Mouse (Mus musculus): ENCODE data around the gene Rrp12. TPM values are rescaled to one million over a fixed set of nuclear protein-coding genes. Genes with fewer than 3 reads are reported as not detected.

The Rrp12 gene
- polyA plus RNA-seq, 1 experiment = 3.6 TPM

DNA sequence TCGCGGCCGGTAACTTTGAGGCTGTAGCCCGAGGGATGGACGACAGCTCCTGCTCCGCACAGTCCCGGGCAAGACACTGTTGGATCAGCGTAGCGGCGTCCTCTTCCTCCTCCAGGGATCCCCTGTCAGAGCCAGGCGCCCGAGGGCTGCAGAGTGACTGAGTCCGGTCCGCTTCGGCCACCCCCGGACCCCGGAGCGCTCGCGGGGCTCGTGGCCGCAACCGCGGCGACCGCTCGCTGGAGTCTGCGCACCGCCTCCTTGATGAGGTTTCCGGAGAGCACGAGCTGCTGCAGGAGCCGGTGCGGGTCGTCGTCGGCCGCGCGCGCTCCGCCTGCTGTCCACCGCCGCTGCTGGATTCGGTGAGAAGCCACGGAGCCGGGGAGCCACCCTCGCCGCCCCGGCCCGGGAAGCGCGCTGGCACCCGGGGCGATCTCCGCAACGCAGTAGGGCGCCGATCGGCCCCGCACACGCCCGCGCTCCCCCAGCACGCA, 48.8 kb downstream of the Rrp12 start:
- under 1% methylated on average over 64 of the region's 64 CpGs for WGBS
- no peak for TF ChIP-seq POLR2A (IDR thresholded peaks at IDR 0.05; ENCODE audit: low read depth, low read length)
- no peak for TF ChIP-seq CTCF (conservative IDR thresholded peaks at IDR 0.05; ENCODE audit: insufficient read depth, insufficient read length, low read depth, low read length)
- Histone ChIP-seq H3K4me1 (ENCODE audit: control insufficient read depth, insufficient read depth, low read length) (no peaks in the 10 kb centered on the region), H3K27ac (ENCODE audit: insufficient read depth, low read depth, low read length) (no peak overlapping the region), H3K36me3 (ENCODE audit: control insufficient read depth, insufficient read depth, low read length) (no peaks in the 10 kb centered on the region), H3K27me3 (replicated peaks; ENCODE audit: control insufficient read depth, insufficient read depth, low read length) (no peaks in the 10 kb centered on the region), H3K4me3 (ENCODE audit: insufficient read depth, low read depth, low read length) (peak overlapping the region; percentile 83)
- peak; percentile 44 for DNase-seq

DNA sequence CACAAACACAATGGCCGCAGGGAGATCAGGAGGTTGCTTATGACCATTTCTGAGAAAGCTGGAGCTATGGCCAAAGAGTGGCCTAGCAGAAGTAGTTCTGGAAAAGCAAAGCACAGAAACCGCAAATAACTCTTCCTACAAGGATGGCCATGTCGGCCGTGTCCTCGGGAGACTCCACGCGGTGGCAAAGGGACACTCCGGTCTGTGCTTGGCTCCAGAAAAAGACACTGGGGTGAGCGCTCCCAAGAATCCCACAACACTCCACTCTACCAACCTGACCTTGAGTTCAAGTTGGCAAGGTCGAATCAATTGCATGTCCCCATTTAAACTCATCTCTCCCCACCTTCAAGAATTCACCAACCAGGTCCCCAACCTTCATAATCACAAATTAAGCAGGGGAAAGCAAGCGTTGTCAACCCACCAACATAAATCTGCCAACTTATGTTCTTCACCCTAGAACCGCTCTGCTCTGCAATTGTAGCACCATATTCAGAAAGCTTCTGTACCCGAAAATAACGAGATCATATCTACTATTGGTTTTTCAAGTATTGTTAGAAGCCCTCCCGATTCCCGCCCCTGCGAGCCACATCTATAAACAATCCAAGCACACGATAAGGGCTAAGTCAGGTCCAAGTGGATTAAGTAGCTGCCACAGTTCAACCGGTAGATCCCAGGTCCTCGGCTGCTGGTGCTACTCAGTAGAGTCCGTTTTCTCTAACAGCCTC, 49.4 kb downstream of the Rrp12 start:
- DNase-seq = peak; percentile 4
- Histone ChIP-seq H3K4me3 (ENCODE audit: insufficient read depth, low read depth, low read length) (peak overlapping the region; percentile 83), H3K36me3 (ENCODE audit: control insufficient read depth, insufficient read depth, low read length) (no peaks in the 10 kb centered on the region), H3K27ac (ENCODE audit: insufficient read depth, low read depth, low read length) (no peak overlapping the region), H3K27me3 (replicated peaks; ENCODE audit: control insufficient read depth, insufficient read depth, low read length) (no peaks in the 10 kb centered on the region), H3K4me1 (ENCODE audit: control insufficient read depth, insufficient read depth, low read length) (no peaks in the 10 kb centered on the region)
- WGBS = 21% methylated on average over 21 of the region's 21 CpGs
- TF ChIP-seq CTCF (conservative IDR thresholded peaks at IDR 0.05; ENCODE audit: insufficient read depth, insufficient read length, low read depth, low read length) (no peak; the same call in 1 of the 2 replicates), POLR2A (IDR thresholded peaks at IDR 0.05; ENCODE audit: low read depth, low read length) (no peak)

DNA sequence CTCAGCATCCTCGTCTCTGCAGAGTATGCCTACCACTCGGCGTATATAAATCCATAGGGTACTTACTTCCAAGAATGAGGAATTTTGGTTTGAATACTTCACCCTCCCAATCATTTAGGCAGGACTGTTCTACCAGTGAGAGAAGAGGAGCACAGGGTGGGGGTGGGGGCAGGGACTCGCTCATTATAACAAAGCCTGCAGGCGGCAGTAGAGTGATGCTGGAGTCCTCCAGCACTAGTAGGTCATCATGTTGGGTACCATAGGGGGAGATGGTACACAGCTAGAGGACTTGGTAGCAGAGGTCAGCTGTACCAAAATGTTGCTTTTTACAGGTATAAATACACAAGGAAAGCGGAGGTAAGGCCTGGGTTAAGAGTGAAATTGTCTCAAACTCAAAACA, 51.6 kb downstream of the Rrp12 start:
- WGBS = 88% methylated on average over 6 of the region's 6 CpGs
- H3K4me3 ChIP-seq (ENCODE audit: insufficient read depth, low read depth, low read length) = no peak overlapping the region
- no peak for TF ChIP-seq POLR2A (IDR thresholded peaks at IDR 0.05; ENCODE audit: low read depth, low read length)
- TF ChIP-seq CTCF (conservative IDR thresholded peaks at IDR 0.05; ENCODE audit: insufficient read depth, insufficient read length, low read depth, low read length) = no peak
- H3K4me1 ChIP-seq (ENCODE audit: control insufficient read depth, insufficient read depth, low read length) = no peaks in the 10 kb centered on the region
- H3K27me3 ChIP-seq (replicated peaks; ENCODE audit: control insufficient read depth, insufficient read depth, low read length) = no peaks in the 10 kb centered on the region
- DNase-seq = no peak
- H3K36me3 ChIP-seq (ENCODE audit: control insufficient read depth, insufficient read depth, low read length) = no peaks in the 10 kb centered on the region
- H3K27ac ChIP-seq (ENCODE audit: insufficient read depth, low read depth, low read length) = no peak overlapping the region

DNA sequence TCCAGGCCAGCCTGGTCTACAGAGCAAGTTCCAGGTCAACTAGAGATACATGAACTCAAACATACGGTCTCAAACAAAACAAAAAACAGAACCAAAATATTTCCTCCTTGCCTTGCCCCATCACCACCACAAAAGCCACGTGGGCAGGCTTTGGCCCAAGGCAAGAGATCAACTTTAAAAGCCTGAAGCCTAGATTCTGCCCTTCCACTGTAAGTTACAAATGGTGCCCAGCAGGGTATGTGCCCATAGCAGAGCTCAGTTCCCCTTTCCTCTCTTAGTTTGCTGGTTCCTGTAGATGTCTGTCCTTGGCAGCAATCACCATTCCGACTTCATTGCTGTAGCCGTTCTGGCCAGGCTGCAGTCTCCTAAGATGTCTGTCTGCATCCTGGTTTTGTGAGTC, 53.3 kb downstream of the Rrp12 start:
- H3K4me3 ChIP-seq (ENCODE audit: insufficient read depth, low read depth, low read length) = no peak overlapping the region
- no peak for TF ChIP-seq CTCF (conservative IDR thresholded peaks at IDR 0.05; ENCODE audit: insufficient read depth, insufficient read length, low read depth, low read length)
- no peak for TF ChIP-seq POLR2A (IDR thresholded peaks at IDR 0.05; ENCODE audit: low read depth, low read length)
- 85% methylated on average over 4 of the region's 4 CpGs for WGBS

DNA sequence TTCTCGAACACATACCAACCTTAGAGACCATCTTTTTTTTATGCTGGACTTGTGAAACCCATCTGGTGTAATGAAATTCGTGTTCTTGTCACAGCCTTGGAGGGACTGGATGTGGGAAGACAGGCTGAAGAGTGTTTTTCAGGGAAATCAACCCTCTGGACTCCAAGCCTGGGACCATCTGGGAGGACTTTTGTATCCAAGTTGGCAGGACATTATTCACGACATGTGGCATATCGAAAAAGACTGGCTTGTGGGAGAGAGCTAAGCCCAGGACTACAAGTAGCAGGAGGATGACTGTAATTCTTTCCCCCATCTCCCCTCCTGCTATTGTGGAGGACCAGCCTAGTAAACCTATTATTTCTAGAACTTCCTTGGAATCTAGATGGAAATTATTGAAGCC, 53.8 kb downstream of the Rrp12 start:
- no peaks in the 10 kb centered on the region for H3K36me3 ChIP-seq (ENCODE audit: control insufficient read depth, insufficient read depth, low read length)
- 94% methylated on average over 4 of the region's 4 CpGs for WGBS
- DNase-seq = no peak
- H3K4me1 ChIP-seq (ENCODE audit: control insufficient read depth, insufficient read depth, low read length) = no peaks in the 10 kb centered on the region
- TF ChIP-seq CTCF (conservative IDR thresholded peaks at IDR 0.05; ENCODE audit: insufficient read depth, insufficient read length, low read depth, low read length) = no peak
- TF ChIP-seq POLR2A (IDR thresholded peaks at IDR 0.05; ENCODE audit: low read depth, low read length) = no peak
- H3K27ac ChIP-seq (ENCODE audit: insufficient read depth, low read depth, low read length) = no peak overlapping the region
- no peaks in the 10 kb centered on the region for H3K27me3 ChIP-seq (replicated peaks; ENCODE audit: control insufficient read depth, insufficient read depth, low read length)
- no peak overlapping the region for H3K4me3 ChIP-seq (ENCODE audit: insufficient read depth, low read depth, low read length)

More for the DNA sequence above, 53.3 kb downstream of the Rrp12 start:
- H3K27ac ChIP-seq (ENCODE audit: insufficient read depth, low read depth, low read length) = no peak overlapping the region
- no peak for DNase-seq
- no peaks in the 10 kb centered on the region for H3K36me3 ChIP-seq (ENCODE audit: control insufficient read depth, insufficient read depth, low read length)
- no peaks in the 10 kb centered on the region for H3K4me1 ChIP-seq (ENCODE audit: control insufficient read depth, insufficient read depth, low read length)
- H3K27me3 ChIP-seq (replicated peaks; ENCODE audit: control insufficient read depth, insufficient read depth, low read length) = no peaks in the 10 kb centered on the region

DNA sequence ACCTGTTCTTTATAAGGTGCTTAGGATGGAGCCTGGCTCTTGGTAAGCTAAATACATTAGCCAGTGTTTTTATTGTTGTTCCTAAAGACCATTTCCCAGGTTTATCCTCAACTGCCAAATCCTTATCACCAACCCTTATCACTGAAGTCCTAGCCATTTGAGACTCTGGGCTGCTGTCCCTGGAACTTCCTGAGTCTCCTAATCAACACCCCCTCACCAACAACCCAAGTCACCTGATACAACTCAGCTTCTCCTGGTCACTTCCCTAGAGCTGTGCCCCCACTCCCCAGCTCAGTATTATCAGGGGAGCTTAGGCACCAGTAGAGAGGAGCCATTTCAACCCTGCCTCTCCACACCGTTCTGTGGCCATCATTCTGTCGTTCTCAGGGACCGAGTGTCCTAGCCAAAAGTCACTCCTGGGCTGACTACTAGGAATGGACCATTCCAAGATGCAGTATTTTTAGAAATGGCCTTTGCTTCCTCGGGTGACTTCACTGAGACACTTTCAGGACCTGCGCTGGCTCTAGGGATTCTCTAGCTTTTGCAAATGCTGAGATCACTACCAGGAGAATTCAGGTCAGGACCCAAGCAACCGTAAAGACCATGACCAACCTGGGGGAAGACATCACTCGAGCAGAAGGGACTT, 54.7 kb downstream of the Rrp12 start:
- DNase-seq = no peak
- H3K4me3 ChIP-seq (ENCODE audit: insufficient read depth, low read depth, low read length) = no peak overlapping the region
- no peaks in the 10 kb centered on the region for H3K36me3 ChIP-seq (ENCODE audit: control insufficient read depth, insufficient read depth, low read length)
- WGBS = 65% methylated on average over 7 of the region's 7 CpGs
- no peaks in the 10 kb centered on the region for H3K4me1 ChIP-seq (ENCODE audit: control insufficient read depth, insufficient read depth, low read length)
- no peak for TF ChIP-seq CTCF (conservative IDR thresholded peaks at IDR 0.05; ENCODE audit: insufficient read depth, insufficient read length, low read depth, low read length)
- no peak for TF ChIP-seq POLR2A (IDR thresholded peaks at IDR 0.05; ENCODE audit: low read depth, low read length)
- H3K27me3 ChIP-seq (replicated peaks; ENCODE audit: control insufficient read depth, insufficient read depth, low read length) = no peaks in the 10 kb centered on the region
- no peak overlapping the region for H3K27ac ChIP-seq (ENCODE audit: insufficient read depth, low read depth, low read length)

DNA sequence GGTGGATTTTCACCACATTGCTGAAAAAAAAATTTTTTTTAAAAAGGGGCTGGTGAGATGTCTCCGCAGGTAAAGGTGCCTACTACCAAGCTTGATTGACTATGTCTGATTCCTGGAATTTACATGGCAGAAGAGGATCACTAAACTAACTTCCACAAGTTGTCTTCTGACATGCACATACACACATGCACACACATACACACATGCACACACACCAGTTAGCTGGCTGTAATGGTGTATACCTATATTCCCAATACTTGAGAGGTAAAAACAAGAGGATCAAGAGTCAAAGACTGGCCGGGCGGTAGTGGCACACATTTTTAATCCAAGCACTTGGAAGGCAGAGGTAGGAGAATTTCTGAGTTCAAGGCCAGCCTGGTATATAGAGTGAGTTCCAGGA, 56.3 kb downstream of the Rrp12 start:
- no peaks in the 10 kb centered on the region for H3K4me1 ChIP-seq (ENCODE audit: control insufficient read depth, insufficient read depth, low read length)
- H3K4me3 ChIP-seq (ENCODE audit: insufficient read depth, low read depth, low read length) = no peak overlapping the region
- no peak for DNase-seq
- H3K27ac ChIP-seq (ENCODE audit: insufficient read depth, low read depth, low read length) = no peak overlapping the region
- WGBS = 94% methylated on average over 3 of the region's 3 CpGs
- no peaks in the 10 kb centered on the region for H3K36me3 ChIP-seq (ENCODE audit: control insufficient read depth, insufficient read depth, low read length)
- H3K27me3 ChIP-seq (replicated peaks; ENCODE audit: control insufficient read depth, insufficient read depth, low read length) = no peaks in the 10 kb centered on the region
- no peak for TF ChIP-seq CTCF (conservative IDR thresholded peaks at IDR 0.05; ENCODE audit: insufficient read depth, insufficient read length, low read depth, low read length)
- TF ChIP-seq POLR2A (IDR thresholded peaks at IDR 0.05; ENCODE audit: low read depth, low read length) = no peak
